Mouse (Mus musculus) ovary, postnatal 10 days (tissue): ENCODE measurements around the gene Fmn2.

Experiments used
- DNase-seq: peaks from one replicate; pipeline ENCODE4 v3.0.0; 2022; ENCODE audit warnings: low spot score

Fmn2 gene

DNA sequence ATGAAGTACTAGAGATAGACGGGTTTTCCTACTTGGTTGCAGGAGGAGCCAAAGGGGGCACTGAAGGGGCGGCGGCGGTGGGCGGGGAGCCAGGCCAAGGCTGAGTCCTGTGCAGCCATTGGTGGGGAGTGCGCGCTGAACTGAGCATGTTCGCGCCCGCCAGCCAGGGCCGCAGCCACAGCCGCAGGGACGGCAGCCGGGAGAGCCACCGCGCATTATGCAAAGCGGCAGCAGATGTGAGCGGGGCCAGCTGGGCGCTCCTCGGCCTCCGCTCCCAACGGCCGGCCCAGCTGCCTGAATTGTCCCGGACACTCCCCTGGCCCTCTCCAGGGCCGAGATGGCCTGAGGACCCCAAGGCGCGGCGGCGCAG lies at the start of gene Fmn2:
Gene Fmn2 (plus strand): TSS at position 165 of the 370 bp plus-strand sequence.
- peak; percentile 7 for DNase-seq

DNA sequence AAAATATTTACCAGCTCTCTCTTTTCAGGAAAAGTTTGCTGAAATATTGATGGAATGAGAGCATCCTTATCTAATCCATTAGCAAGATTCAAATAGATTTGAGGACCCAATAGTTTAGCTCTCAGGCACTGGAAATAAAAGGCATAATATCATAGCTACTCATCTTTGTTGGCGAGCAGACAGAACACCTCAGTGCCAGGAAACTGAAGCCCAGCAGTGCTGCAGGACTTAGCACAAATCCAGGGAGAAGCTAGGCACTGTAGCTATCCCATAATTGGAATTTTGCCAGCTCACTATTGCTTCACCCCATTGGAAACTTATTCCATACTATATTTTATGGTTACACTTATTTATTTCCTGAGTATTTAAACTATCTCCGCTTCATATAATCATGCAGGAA lies 46.5 kb upstream of the Fmn2 start:
- DNase-seq, result no peak

DNA sequence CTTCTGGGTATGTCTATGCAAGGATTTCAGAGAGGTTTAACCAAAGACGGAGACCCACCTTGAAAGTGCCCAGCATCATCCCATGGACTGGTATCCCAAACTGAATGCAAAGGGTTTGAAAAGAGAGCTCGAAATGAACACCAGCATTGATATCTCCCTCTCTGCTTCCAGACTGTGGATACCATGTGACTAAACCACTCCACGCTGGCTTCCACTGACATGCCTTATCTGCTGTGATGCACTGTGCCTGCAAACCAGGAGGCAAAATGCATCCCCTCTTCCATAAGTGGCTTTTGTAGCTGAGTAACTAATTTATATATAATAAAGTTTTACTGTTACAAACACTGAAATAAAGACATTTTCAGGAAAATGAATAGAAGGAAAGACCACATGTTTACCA lies 36.2 kb upstream of the Fmn2 start:
- no peak for DNase-seq

DNA sequence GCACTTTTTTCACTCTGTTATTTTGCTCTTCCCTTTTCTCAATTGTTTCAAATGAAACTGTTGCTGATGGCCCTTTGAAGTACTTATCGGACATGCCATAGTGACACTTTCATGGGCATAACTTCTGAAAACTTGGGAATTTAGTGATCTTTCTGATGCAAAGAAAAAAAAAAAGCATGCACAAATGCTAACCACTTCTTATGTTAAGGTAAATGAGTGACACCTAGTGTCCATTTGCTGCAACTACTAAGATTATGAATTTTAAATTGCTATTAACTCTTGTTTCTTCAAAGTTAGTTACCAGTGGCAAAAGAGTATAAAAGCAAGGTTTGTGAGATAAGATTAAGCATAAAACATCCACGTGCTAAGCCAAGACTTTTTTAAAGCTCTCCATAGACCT lies 35.4 kb upstream of the Fmn2 start:
- DNase-seq, result no peak

DNA sequence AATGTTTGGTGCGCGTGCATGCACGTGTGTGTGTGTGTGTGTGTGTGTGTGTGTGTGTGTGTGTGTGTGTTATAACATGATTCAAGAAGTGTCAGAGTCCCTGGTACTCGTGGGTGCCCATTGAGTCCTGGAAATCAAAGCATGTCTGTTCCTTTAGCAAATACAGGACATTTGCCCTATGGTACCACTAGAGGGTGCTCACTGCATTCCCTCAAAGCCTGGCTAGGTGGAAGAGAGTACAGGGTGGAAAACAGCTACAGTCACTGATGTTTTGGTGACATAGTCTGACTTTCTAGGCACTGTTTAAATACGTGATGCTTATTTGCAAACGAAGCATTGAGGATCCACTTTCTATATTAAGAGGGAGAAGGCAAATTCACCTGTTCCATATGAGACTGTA lies 31.9 kb upstream of the Fmn2 start:
- DNase-seq, result no peak

DNA sequence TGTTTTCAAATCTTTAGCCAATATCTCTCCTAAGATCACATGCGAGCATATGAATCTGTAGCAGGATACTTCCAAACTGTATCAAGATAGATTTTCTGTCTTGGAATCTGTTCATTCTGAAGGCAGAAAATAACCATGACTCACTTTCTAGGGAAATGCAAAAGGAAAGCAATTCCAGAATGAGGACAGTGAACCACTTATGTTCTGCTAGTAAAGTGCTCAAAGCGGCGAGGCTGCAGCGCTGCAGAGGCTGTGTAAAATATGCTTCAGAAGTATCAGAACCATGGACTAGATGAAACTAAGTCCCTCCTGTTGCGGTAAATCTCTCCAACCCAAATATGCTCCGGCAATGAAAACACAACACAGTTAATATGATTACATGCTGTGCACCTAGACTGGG lies 19.1 kb upstream of the Fmn2 start:
- DNase-seq, result no peak

DNA sequence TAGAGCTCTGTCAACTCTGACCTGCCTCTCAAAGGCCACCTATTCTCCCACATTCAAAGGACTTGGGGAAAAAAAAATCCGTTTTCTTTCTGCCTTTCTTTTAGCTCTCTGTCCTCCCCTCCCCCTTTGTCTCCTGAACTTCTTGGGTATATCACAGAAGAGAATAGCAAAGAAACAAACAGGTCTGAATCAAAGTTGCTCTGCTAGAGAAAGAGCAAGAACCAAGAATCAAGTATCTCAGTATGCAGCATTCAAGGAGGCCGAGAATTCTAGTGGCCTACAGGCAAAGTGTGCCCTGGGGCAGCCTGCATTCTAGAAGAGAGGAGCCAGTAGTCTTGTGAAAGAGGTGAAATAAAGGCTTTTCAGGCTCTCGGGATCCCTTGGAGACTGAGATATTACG lies 1.6 kb upstream of the Fmn2 start:
- no peak for DNase-seq

DNA sequence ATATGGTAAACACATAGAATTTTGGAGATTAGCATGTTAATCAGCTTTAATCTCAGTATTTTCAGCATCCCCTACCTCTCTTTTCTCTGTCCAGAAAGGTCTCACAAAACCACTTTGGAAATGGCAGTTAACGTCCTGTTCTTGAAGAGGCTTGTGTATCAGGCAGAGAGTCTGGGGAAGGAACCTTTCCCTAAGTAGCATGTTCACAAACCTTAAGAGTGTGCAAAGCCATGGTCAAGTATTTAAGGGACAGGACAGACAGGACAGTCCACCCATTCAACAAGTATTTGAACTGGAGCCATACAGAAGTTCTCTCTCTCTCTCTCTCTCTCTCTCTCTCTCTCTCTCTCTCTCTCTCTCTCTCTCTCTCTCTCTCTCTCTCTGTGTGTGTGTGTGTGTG lies 614 bp upstream of the Fmn2 start:
- no peak for DNase-seq

DNA sequence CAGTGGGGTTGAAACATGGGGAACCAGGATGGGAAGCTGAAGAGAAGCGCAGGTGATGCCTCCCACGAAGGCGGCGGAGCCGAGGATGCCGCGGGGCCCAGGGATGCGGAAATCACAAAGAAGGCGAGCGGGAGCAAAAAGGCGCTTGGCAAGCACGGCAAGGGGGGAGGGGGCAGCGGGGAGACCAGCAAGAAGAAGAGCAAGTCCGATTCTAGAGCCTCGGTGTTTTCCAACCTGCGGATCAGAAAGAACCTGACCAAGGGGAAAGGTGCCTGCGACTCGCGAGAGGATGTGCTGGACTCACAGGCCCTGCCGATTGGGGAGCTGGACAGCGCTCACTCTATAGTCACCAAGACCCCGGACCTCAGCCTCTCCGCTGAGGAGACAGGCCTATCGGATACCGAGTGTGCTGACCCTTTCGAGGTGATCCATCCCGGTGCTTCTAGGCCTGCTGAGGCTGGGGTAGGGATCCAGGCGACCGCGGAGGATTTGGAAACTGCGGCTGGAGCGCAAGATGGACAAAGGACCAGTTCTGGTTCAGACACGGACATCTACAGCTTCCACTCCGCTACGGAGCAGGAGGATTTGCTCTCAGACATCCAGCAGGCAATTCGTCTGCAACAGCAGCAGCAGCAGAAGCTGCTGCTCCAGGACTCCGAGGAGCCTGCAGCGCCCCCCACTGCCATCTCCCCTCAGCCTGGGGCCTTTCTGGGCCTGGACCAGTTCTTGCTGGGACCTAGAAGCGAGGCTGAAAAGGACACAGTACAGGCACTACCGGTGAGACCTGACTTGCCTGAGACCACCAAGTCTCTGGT lies 613 bp downstream of the Fmn2 start:
- DNase-seq, result peak; percentile 2

DNA sequence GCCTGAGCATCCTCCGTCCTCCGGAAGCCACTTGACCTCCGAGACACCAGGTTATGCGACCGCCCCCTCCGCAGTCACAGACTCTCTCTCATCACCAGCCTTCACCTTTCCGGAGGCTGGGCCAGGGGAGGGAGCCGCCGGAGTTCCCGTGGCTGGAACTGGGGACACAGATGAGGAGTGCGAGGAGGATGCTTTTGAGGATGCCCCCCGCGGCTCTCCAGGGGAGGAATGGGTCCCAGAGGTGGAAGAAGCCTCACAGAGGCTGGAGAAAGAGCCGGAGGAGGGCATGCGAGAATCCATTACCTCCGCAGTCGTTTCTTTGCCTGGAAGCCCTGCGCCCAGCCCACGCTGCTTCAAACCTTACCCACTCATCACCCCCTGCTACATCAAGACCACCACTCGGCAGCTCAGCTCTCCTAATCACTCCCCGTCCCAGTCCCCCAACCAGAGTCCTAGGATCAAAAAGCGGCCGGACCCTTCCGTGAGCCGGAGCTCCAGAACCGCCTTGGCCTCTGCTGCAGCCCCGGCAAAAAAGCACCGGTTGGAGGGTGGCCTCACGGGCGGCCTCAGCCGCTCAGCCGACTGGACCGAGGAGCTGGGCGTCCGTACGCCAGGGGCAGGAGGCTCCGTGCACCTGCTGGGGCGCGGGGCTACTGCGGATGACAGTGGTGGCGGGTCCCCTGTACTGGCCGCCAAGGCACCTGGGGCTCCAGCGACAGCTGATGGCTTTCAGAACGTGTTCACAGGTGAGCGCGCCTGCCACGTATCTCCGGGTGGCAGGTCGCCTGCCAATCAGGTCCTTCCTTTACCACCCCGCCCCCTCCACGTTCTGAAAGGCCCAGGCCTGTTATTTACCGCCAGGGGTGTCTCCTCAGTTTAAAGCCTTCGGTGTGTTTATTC lies 1.5 kb downstream of the Fmn2 start:
- DNase-seq, result no peak

DNA sequence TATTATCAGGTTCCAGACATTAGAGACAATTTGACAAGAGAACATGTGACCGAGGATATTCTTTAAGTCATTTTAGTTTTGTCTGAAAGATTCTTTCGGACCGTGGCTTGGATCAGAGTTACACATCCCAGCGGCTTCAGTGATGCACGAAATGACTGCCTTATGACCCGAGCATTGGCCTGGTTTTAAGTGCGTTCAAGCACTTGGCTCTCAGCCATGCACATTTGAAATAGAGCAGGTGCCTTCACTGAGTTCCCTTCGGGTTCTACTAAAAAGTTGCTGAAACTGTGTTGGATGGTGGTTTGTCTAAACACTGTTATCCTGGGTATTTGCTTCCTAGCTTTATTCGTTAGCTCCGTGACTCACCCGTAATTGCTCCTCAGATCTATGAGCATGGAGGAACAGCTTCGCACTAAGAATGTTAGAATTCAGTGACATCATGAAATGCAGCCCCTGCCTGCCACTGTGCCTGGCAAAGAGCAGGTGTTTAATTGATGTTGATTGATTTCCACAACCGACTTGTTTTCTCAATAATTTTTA lies 7.0 kb downstream of the Fmn2 start:
- DNase-seq, result no peak

DNA sequence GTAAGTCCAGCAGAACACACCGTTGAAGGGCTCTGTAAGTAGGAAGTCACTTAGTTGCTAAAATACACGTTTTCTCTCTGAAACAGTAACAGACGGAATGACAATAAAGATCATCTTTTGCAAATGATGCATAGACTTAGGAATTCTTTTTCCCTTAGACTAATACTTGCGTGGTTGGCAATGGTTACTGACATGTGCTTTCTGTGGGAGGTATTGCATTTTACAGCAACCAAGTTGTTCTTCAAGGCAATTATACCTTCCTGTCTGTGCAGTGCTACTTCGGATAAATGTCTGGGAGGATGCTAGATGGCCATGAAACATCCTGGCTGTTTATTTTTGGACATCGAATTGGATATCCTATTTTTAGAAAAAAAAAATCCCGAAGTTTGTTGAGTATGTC lies 11.8 kb downstream of the Fmn2 start:
- DNase-seq, result no peak

DNA sequence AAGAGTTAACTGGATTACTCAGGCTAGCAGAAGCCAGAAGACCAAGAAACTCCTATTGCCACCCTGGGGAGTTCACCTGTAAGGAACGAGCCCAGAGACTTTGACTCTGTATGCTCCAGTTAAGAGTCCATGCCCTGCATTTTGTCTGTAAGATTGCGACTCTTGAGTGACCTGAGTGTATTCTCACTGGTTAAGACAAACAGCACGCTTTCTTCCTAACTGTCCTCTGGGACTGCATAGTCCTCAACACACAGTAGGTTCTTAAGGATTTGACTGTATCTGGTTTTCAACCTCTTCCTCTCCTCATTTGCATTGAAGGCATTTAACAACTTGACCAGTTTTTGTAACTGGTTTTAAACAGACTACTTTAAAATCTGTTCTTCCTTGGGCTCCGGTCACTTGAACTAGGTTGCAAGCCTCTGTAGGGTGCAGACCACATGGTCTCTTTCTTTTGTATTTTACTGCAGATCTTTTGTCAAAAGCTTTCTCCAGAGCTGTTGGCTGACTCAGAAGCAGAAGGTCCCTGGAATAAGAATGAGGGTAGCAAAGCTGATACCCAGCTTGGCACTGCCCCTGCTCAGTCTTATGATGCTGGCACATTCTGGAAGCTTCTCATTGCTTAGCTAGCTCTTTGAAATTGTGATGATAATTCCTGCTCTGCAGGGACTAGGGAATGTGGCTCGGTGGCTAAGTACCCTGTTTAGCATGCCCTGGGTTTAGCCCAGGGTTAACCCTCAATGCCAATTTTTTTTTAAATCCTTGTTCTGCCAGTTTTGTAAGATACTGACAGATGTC lies 20.5 kb downstream of the Fmn2 start:
- no peak for DNase-seq

DNA sequence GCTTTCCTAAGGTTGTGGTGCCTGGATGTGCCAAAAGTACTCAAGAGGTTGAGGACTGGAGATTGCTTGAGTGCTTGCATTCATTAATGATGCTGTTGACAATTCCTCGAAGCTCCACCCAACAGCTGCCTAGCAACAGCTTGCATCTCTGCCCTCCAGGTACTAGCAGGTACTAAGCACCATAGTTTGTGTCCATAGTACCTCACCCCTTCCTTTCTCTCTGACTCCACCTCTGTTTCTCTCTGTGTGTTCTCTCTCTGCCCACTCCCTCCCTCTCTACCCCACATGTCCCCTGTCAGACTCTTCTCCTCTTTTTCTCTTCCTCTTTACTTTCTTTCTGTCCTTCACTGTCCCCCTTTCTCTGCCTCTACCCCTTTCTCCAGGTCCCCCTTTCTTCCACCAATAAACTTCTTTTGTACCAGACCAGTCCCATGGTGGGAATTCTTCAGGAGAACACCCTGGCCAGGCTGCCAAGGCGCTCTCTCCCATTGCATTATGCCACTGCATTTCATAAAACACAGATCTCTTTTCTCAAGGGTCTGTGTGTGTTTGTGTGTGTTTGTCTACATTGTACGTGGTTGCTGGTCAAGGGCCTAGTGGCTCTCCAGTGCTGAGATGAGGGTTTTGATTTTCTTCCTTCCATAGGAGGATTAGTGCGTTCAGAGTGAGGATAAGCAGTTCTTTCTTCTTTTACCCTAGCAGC lies 21.3 kb downstream of the Fmn2 start:
- no peak for DNase-seq

DNA sequence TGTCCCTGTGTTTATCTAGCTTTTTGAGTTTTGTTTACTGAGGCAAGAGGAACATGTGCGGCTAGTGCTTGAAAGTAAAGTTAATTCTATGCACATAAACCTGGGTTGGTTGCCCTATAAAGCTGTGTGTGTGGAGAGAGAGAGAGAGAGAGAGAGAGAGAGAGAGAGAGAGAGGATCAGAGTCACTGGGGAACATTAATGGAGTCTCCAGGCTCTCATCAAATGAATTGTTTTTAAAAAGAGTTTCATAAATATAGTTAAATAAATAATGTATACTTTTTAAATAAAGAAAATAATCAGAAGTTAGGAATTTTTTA lies 21.8 kb downstream of the Fmn2 start:
- DNase-seq, result no peak

DNA sequence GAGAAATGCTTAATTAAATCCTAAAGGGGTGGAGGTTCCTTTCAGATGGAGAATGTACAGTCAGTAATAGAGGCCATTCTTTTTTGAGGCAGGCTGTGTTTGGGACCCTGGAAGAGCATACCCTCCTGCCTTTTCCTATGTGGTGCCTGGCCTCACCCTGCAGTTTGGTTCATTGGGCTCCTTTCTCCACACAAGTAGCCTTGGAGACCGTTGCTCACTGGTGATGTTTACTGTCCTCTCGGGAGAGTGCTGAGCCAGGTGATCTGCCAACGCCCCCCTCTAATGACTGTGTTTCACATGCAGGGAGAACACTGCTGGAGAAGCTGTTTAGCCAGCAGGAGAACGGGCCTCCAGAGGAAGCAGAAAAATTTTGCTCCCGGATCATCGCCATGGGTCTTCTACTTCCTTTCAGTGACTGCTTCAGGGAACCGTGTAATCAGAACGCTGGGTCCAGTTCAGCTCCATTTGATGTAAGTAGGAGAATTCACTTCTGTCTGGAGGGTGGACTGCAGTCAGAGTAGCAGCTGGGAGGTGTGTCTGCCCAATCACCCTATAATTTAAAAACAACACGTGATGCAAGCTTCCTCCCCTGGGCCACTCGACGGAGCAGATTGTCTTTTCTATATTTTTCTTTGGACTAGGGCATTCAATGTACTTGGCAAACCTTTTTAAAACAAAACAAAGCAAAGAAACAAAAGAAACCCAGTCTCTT lies 35.3 kb downstream of the Fmn2 start:
- DNase-seq, result no peak

DNA sequence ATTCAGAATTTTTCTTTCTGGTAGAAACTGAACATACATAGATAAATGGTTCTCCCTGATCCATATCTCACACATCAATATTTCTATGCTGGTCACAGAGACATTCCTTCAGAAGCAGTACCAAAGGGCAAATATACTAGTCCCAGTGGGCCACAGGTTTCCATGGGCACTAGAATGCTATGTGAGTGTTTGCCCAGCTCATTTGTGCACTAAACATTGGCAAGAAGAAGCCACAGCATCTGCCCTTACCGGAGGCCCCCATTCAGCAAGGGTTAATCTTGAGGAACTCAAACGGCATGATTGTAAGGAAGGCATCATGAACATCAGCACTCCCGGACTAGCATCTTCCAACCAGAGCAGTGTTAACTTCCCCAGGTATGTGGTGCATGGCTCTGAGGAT lies 35.9 kb downstream of the Fmn2 start:
- DNase-seq, result no peak

DNA sequence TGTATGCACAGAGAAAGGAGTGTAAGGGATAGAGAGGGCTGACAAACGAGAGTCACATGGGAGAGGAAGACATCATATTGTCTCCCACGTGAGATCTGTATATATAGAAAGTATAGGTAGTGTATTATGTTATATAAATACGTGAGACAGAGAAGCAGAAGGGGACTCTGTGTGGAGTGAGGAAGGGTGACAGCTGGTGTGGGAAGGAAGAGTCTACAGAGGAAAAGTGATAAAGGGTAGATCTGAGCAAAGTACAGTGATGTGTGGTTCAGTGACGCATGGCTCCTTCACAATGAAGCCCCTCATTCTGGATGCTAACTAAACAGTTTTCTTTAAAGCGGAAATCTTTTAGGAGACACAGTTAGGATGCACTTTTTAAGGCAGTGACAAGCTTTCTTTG lies 46.7 kb downstream of the Fmn2 start:
- no peak for DNase-seq

DNA sequence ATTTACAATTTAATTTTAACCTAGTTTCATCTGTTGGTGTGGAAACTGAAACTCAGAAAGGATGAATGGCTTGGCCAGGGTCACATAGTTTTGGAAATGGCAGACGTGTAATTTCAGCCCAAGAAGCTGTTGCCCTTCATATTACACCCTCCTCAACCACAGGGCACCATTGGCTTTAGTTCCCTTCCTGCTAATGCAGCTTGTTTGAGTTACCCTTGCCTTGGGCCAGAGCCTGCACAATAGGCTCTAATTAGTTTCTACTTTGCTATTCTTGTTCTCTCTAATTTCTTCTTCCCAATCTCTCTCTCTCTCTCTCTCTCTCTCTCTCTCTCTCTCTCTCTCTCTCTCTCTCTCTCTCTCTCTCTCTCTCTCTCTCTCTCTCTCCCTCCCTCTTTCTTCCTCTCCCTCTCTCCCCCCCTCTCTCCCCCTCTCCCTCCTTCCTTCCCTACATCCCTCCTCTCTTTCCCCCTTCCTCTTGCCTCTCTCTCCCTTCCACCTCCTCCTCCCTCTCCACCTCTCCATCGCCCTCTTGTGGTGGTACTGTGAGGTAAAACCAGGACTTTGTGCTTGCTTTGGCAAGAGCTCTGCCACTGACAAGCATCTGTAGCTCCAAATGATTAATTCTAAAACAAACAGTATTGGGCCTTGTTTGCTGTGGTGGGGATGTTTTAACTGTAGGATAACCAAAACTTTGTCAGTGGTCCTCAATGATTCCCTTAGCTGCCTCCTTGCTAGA lies 51.8 kb downstream of the Fmn2 start:
- no peak for DNase-seq

DNA sequence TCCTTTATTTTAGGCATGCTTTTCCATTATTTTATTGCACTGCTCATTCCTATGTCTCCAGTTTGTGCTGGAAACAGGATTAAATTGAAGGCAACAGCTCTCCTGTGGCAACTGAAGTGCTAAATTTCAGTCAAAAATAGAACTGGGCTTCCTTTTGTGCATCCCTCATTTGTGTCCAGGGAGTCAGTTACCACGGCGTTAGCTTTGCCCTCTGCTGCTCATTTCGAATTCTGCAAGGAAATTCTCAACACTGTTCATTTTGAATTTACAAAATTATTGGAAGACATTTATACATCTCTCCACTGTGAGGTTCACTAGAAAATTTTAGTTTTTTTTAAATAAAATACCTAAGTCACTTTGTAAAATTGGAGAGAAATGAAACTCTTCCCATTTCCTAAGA lies 53.8 kb downstream of the Fmn2 start:
- DNase-seq, result no peak

DNA sequence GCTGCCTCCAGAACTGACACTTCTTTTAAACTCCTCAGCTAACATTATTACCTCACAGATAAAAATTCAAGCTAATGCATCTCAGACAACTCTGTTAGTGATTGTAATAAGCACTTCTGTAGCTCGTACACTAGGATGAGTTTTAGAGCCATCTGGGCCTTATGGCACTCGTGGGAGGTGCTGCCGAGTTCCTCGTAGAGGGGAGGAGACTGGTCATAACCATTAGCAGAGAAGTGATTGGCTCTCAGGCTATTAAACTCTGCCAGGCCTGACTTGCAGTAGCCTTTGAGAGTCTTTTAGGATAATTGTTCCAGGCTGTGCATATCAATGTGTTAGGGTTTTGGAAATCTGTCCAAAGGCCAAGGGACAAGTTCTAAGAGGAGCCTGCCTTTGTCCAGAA lies 55.6 kb downstream of the Fmn2 start:
- DNase-seq, result no peak
